Mouse (Mus musculus): ENCODE data around the gene P2rx1. TPM values are rescaled to one million over a fixed set of nuclear protein-coding genes. Genes with fewer than 3 reads are reported as not detected.

The P2rx1 gene
- total and polyA plus RNA-seq, 3 experiments, result 0.21 to 0.86 (median 0.76) TPM

DNA sequence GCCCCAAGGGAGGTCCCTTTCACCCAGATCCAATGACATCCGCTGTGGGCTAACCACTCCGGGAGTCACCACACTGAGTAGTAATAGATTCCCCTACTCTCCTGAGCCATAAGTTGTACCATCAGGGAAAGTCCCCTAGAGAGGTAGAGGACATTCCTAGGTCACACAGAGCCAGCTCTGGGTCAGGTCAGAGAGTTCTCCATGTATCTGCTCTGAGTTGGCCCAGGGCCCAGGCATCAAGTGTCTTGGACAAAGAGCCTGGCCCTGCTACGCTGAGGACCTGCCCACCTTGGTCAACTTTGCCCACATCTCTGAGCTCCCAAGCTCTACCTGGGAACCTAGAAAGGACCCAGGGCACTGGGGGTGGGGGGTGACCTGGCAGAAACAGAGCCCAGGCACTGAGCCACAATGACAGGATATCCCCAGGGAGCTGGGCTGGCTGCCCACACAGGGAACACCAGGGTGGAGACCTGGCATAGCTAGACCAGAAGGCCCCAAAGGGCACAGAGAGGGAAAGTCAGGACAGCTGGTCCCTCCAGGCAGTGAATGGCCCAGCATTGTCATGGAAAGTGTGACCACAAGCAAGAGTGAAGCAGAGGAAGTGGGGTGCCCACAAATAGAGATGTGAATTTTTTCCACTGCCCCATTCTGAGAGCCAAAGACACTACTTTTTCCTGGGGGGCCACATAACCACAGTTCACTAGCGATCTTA lies 45.3 kb upstream of the P2rx1 start:
- WGBS, result 36% methylated on average over 4 of the region's 4 CpGs
- H3K9ac ChIP-seq (ENCODE audit: low read depth, low read length), result no peak overlapping the region
- no peaks in the 10 kb centered on the region for H3K27me3 ChIP-seq (ENCODE audit: control insufficient read depth, insufficient read depth, low read length)
- peak; percentile 81 to 83 for DNase-seq
- no peaks in the 10 kb centered on the region for H3K79me2 ChIP-seq (replicated peaks; ENCODE audit: control insufficient read depth, insufficient read depth, low read length)
- H3K4me1 ChIP-seq (ENCODE audit: control insufficient read depth, insufficient read depth, low read length), result peaks cover 41% of the 10 kb centered on the region
- intact Hi-C loops (cut with DNase I), result no loop called here
- peaks cover 4% of the 10 kb centered on the region for H3K36me3 ChIP-seq (ENCODE audit: control insufficient read depth, insufficient read depth, low read length)
- no peak for TF ChIP-seq POLR2A (IDR thresholded peaks at IDR 0.05; ENCODE audit: insufficient read depth, low read depth, low read length)
- peak; percentile 57; the same call in 1 of the 2 replicates for TF ChIP-seq EP300 (IDR thresholded peaks at IDR 0.05; ENCODE audit: insufficient read depth, low read depth, low read length)
- no peak overlapping the region for H3K4me3 ChIP-seq
- H3K27ac ChIP-seq, result peak overlapping the region; percentile 82

DNA sequence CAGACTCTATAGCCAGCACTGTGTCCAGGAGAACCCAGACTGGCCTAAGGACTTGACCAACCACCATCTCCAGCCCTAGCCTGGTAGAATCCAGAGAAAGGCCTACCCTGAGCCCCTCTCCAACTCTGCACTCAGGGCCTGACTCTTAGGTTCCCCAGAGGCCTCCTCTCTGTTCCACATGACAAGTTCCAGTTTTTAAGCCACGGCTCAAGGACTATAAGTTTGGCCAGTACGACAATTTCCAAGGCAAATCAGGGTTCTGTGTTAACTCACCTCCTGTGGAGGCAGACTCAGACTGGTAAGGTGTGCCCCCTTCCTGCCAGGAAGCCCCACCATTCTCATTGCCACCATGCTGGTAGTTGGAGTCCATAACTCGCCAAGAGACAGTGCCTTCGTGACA lies 44.7 kb upstream of the P2rx1 start:
- H3K27me3 ChIP-seq (ENCODE audit: control insufficient read depth, insufficient read depth, low read length), result no peaks in the 10 kb centered on the region
- no peak overlapping the region for H3K9ac ChIP-seq (ENCODE audit: low read depth, low read length)
- peak overlapping the region; percentile 82 for H3K27ac ChIP-seq
- peaks cover 41% of the 10 kb centered on the region for H3K4me1 ChIP-seq (ENCODE audit: control insufficient read depth, insufficient read depth, low read length)
- WGBS, result 86% methylated on average over 4 of the region's 4 CpGs
- H3K4me3 ChIP-seq, result no peak overlapping the region
- no peak for DNase-seq
- intact Hi-C loops (cut with DNase I), result no loop called here
- no peaks in the 10 kb centered on the region for H3K79me2 ChIP-seq (replicated peaks; ENCODE audit: control insufficient read depth, insufficient read depth, low read length)
- TF ChIP-seq POLR2A (IDR thresholded peaks at IDR 0.05; ENCODE audit: insufficient read depth, low read depth, low read length) (no peak), EP300 (IDR thresholded peaks at IDR 0.05; ENCODE audit: insufficient read depth, low read depth, low read length) (no peak)
- peaks cover 4% of the 10 kb centered on the region for H3K36me3 ChIP-seq (ENCODE audit: control insufficient read depth, insufficient read depth, low read length)

DNA sequence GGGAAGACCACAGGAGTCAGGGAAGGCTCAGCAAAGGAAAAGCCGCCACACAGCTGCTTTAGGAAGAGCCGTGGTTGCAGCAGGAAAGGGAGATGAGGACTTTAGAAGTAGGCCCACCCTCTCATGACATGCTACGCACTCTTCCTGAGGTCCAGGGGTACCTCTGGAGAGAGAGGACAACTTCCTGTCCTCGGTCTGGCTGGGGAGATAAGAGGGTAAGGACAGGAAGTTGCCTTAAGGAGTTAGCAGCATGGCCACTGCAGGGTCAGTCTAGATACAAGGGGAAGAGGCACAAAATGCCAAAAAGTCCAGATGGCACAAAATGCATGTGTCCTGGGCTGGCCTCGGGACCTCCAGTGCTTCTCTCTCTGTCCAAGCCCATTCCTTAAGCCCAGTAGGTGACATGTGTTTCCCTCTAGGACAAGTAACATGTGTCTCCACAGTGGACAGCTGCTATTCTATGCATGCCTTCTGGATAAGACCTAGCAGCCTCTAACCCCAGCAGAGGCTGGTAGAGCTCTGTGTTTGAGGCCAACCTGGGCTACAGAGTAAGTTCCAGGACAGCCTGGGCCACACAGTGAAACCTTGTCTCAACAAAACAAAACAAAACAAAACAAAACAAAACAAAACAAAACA lies 43.4 kb upstream of the P2rx1 start:
- 43% methylated on average over 5 of the region's 5 CpGs for WGBS
- intact Hi-C loops (cut with DNase I), result no loop called here
- Histone ChIP-seq H3K27me3 (ENCODE audit: control insufficient read depth, insufficient read depth, low read length) (no peaks in the 10 kb centered on the region), H3K9ac (ENCODE audit: low read depth, low read length) (no peak overlapping the region), H3K4me1 (ENCODE audit: control insufficient read depth, insufficient read depth, low read length) (peaks cover 41% of the 10 kb centered on the region), H3K36me3 (ENCODE audit: control insufficient read depth, insufficient read depth, low read length) (peaks cover 4% of the 10 kb centered on the region), H3K4me3 (no peak overlapping the region), H3K27ac (peak overlapping the region; percentile 62), H3K79me2 (replicated peaks; ENCODE audit: control insufficient read depth, insufficient read depth, low read length) (no peaks in the 10 kb centered on the region)
- DNase-seq, result peak in 1 of 2 experiments; percentile 42
- TF ChIP-seq POLR2A (IDR thresholded peaks at IDR 0.05; ENCODE audit: insufficient read depth, low read depth, low read length) (no peak), EP300 (IDR thresholded peaks at IDR 0.05; ENCODE audit: insufficient read depth, low read depth, low read length) (peak; percentile 78; the same call in 1 of the 2 replicates), CTCF (IDR thresholded peaks at IDR 0.05) (no peak)

DNA sequence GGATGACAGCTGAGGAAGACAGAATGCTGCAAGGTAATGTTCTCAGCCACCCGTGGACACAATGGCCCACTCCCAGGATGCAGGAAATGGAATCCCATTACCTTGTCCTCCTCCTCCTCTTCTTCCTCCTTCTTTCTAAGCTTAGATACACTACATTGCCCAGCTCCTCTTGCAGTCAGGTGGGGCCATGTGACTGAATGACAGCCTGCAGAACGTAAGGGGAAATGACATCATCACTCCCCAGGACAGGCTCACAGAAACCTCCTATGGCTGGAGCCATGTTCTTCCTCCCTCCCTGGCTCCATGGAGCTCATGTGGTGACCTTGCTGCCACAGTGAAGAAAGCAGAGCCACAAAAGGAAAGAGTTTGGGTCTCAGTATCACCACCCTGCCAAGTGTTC lies 41.6 kb upstream of the P2rx1 start:
- Histone ChIP-seq H3K4me1 (ENCODE audit: control insufficient read depth, insufficient read depth, low read length) (peaks cover 30% of the 10 kb centered on the region), H3K79me2 (replicated peaks; ENCODE audit: control insufficient read depth, insufficient read depth, low read length) (no peaks in the 10 kb centered on the region), H3K27ac (no peak overlapping the region), H3K27me3 (ENCODE audit: control insufficient read depth, insufficient read depth, low read length) (no peaks in the 10 kb centered on the region), H3K36me3 (ENCODE audit: control insufficient read depth, insufficient read depth, low read length) (peaks cover 4% of the 10 kb centered on the region), H3K9ac (ENCODE audit: low read depth, low read length) (no peak overlapping the region), H3K4me3 (no peak overlapping the region)
- intact Hi-C loops (cut with DNase I), result loop anchor here (2.0 kb wide), 1 partner anchor 31 kb away; no protein-coding TSS in a partner anchor
- TF ChIP-seq EP300 (IDR thresholded peaks at IDR 0.05; ENCODE audit: insufficient read depth, low read depth, low read length) (no peak), CTCF (IDR thresholded peaks at IDR 0.05) (no peak), POLR2A (IDR thresholded peaks at IDR 0.05; ENCODE audit: insufficient read depth, low read depth, low read length) (no peak)
- WGBS, result 51% methylated on average over 2 of the region's 2 CpGs
- no peak for DNase-seq

DNA sequence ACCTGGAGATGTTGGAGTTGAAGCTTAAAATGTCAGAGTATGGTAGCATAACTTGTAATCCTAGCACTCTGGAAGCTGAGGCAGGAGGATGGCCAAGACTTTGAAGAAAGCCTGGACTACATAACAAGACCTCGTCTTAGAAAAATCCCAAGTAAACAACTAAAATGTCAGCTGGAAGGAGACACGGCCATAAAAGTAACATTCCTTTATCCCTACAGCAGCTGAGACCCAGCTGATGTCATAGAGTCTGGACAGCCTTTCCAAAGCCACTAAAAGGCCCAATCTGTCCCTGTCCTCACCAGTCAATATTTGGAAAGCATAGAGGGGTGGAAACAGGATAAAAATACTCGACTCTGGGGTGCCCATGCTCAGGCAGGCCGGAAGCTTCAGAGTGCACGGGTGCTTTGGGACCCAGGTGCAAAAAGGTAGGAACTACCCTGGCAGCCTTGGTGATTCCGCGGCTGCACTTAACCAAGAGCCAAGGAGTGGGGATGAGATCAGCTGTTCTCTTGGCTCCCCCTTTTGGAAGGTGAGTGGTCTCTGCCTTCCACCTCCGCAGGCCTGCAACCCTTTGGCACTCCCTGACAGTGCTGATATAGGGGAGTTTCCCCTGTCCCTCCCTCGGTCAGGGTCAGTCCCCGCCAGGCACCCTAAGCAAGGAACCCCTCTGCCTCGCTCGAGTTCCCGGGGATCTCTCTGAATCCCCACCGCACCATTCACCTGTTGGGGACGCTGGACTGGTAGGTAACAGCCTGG lies 38.8 kb upstream of the P2rx1 start:
- Histone ChIP-seq H3K79me2 (replicated peaks; ENCODE audit: control insufficient read depth, insufficient read depth, low read length) (no peaks in the 10 kb centered on the region), H3K4me3 (no peak overlapping the region), H3K9ac (ENCODE audit: low read depth, low read length) (no peak overlapping the region), H3K27me3 (ENCODE audit: control insufficient read depth, insufficient read depth, low read length) (no peaks in the 10 kb centered on the region), H3K27ac (no peak overlapping the region), H3K4me1 (ENCODE audit: control insufficient read depth, insufficient read depth, low read length) (peaks cover 6% of the 10 kb centered on the region), H3K36me3 (ENCODE audit: control insufficient read depth, insufficient read depth, low read length) (no peaks in the 10 kb centered on the region)
- TF ChIP-seq EP300 (IDR thresholded peaks at IDR 0.05; ENCODE audit: insufficient read depth, low read depth, low read length) (no peak), POLR2A (IDR thresholded peaks at IDR 0.05; ENCODE audit: insufficient read depth, low read depth, low read length) (no peak), CTCF (IDR thresholded peaks at IDR 0.05) (peak; percentile 54)
- no peak for DNase-seq
- WGBS, result 48% methylated on average over 15 of the region's 15 CpGs
- intact Hi-C loops (cut with DNase I), result loop anchor here (2.0 kb wide), 1 partner anchor 19 kb away; no protein-coding TSS in a partner anchor

All from heart, adult 2 months (tissue).